Mouse (Mus musculus) adrenal gland (tissue): ENCODE data around the gene Dnah17.

Experiments used
- intact Hi-C: fragments of 180-260 bp; cut with DNase I; formaldehyde crosslinking; loops from one replicate; pipeline ENCODE4 v1.15.1; 2025

The Dnah17 gene

DNA sequence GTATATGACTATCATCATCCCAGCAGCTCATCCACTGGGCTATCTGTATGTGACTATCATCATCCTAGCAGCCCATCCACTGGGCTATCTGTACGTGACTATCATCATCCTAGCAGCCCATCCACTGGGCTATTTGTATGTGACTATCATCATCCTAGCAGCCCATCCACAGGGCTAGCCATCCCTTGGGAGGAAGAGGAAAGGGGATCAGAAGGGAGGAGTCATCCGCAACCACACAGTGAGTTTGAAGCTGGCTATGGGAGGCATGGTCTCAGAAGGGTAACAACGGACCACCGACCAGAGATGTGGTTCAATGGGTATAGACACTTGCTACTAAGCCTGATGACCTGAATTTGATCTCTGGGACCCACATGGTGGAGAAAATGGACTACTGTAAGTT lies 14.7 kb upstream of the Dnah17 start:
- intact Hi-C loops: no loop called here

GRCm38 (mm10) chr11:118143731-118144130 lies 13.3 kb upstream of the Dnah17 start:
- intact Hi-C loops: no loop called here

DNA sequence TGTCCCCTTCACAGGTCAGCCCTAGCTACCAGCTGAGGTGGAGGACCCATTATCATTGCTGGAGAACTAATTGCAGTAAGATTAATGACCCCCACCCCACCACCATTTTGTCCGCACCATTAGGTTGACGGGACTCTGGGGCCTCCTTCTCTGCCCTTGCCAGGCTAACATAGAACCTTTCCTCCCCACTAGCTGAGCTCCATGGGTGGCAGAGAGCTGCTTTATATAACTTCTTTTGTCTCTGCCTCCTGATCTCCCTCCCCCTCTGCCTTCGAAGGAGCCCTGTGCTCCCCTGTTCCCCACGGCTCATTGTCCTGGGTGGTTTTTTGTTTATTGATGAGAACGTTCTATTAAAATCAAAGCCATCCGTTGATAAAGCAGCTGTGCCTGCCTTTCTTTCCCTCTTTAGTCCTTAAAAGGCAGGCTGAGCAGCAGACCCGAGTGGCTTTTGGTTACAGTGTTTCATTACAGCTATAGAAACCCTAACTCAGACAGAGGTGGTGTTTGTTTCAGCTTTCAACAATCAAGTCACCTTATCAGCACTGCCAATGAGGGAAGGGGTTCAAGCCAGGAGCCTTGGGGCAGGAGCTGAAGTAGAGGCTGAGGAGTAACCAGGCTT lies 12.2 kb upstream of the Dnah17 start:
- intact Hi-C loops: no loop called here

- intact Hi-C loops: no loop called here
These were observed 10.5 kb upstream of the Dnah17 start for GRCm38 (mm10) chr11:118140771-118141565.

DNA sequence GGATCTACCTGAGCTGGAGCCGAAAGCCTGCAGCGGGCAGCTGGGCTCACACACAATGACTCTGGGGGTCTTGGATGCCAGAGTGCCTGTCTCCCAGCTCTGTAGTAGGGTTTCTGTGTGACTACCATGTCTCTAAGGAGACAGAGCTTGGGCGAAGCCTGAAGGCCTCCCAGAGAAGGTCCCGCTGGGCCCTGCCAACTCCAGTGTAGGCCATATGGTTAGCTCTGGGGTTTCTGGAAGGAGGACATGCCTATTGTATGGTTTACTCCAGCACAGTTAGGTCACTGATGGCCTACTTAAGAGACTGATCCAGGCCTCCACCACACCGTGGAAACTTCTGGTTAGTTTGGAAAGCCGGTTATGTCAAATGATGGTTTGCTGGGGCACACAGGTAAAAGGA lies 7.9 kb upstream of the Dnah17 start:
- intact Hi-C loops: loop anchor here (5.0 kb wide), 1 partner anchor 34 kb away; no protein-coding TSS in a partner anchor

GRCm38 (mm10) chr11:118136172-118136632 lies 5.8 kb upstream of the Dnah17 start:
- intact Hi-C loops: loop anchor here (5.0 kb wide), 1 partner anchor 36 kb away; no protein-coding TSS in a partner anchor

DNA sequence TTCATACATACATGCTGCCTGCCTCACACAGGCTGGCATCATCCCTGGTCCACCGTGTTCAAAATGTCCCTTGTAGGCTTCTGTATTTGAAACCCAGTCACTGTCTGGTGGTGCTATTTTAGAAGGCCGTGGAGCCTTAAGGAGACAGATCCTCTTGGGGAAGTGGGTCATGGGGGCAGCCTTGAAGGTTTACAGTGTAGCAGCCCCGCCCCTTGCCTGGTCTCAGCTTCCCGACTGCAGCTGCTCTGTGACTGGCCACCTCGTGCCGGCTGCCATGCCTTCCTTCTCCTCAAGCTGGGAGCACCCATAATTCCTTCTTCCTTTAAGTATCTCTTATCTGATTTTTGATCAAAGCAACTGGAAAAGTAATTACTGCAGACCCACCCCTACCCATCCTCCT lies 4.8 kb upstream of the Dnah17 start:
- intact Hi-C loops: loop anchor here (5.0 kb wide), 1 partner anchor 37 kb away; no protein-coding TSS in a partner anchor

DNA sequence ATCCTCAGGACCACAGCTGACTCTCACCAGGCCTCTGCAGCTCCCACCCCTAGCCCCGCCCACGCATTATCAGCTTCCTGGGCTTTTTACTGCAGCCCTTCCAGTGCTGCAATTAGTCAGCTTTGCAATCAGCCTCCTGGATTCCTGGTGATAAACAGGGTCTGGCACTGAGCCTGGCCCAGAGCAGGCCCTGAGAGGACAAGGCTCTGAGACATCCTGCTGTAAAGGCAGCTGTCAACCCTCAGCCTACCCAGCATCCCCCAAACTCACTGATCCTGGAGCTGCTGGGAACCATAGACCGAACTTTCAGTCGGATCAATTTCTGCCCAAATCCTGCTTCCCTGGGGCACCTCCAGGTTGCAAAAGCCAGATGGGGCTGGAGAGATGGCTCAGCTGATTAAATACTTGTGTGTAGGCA lies 3.3 kb upstream of the Dnah17 start:
- intact Hi-C loops: no loop called here

DNA sequence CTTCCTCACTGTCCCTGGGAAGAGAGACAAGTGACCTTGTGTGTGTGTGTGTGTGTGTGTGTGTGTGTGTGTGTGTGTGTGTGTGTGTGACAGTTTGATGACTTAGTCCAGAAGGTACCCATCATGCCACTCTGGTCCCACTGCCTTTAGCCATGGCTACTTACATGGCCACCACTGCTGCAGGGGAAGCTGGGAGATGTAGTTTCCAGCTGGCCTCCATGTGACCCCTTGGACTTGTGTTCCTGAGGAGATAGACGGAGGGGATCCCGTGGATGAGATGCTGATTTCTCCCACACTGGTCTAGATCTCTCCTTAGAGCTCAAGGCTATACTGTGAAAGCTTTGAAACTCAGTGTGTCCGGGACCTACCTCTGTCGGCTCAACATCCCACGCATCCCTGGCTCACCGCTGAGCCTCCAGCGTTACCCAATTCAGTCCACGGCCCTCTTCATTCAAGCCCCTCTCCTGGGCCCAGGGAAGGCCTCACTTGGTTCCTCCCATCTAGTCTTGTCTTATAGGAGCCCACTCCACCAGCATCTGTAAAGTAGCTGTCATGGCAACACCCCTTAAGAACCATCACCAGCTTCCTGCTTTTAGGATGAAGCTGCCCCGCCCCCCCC lies 2.8 kb upstream of the Dnah17 start:
- intact Hi-C loops: no loop called here

GRCm38 (mm10) chr11:118132136-118132535 lies 1.7 kb upstream of the Dnah17 start:
- intact Hi-C loops: no loop called here

DNA sequence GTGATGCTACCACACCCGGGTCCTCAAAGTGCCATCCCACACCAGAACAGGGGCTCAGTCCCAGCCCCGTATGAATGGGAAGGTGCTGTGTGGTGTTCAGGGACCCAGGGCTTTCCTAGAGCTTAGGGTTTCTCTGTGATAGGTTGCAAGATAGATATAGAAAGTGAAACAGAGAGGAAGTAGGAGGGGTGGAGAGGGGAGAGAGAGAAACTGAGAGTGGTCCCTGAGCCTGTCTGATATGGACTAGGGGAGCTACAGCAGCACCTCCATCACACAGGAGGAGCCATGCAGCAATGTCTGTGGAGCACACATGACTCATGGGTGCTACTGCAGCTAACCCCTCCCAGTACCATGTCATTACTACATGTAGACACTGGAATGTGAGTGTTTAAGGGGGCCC lies 622 bp downstream of the Dnah17 start:
- intact Hi-C loops: no loop called here

DNA sequence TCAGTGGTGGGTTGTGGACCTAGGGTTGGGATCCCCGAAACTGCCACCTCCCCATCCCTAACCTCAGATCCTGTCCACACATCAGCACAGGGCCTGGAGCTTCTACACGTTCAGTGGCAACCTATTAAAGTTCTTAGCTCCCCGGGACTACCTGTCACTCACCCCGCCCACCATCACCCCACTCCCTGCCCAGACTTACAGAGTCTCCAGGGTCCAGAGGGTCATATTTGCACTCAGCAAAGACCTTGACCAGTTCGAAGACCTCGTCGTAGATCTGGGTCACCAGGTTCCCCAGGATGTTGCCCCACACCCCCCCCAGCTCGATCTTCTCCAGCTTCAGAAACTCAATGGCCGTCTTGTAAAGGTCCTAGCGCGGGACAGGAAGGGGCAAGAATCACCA lies 8.8 kb downstream of the Dnah17 start:
- intact Hi-C loops: no loop called here

DNA sequence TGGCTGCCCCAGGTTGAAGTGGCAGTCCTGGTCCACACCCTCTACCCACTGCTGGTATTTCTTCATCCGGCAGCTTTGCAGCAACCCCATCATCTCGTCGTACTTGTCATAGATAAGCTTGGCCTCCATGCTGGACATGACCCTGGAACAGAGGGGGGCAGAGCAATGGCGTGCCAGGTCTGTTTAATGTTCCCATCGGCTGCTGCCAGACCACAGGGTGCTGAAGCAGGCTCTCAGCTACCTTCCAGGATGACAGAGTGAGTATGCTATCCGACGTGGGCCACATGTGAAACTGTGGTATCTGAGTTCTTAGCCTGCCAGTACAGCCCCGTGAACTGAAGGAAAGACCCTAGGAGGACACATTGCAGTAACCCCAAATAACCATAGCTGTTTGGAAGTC lies 11.7 kb downstream of the Dnah17 start:
- intact Hi-C loops: no loop called here

- intact Hi-C loops: no loop called here
These were observed 15.8 kb downstream of the Dnah17 start for GRCm38 (mm10) chr11:118114581-118115110.

DNA sequence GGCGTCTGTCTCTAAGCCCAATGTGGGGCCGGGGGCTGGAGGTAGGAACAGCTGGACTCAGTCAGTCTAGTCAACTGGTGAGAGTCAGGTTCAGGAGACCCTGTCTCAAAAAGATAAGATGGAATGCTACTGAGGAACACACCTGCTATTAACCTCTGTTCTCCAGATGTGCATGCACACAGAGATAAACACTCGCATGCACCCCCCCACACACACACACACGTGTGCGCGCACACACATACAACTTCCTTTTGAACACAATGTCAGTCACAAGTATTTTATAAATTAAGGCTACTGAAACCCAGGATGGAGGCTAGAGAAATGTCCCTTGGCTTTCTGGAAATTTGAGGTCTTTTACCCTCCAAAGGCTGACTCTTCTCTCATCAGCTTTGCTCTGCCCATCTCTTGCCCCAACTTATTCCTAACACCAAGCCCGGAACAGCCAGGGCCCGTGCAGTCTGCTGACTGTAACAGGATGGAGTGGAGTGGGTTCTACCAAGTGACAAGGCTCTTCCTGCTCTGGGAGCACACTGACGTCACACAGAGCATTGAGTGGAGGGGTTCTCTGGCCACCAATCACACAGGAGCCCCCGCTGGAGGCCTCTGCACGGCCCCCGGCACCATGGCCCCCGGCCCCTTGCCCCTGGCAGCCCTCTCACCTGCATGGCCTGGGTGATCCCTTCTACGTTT lies 16.8 kb downstream of the Dnah17 start:
- intact Hi-C loops: no loop called here

DNA sequence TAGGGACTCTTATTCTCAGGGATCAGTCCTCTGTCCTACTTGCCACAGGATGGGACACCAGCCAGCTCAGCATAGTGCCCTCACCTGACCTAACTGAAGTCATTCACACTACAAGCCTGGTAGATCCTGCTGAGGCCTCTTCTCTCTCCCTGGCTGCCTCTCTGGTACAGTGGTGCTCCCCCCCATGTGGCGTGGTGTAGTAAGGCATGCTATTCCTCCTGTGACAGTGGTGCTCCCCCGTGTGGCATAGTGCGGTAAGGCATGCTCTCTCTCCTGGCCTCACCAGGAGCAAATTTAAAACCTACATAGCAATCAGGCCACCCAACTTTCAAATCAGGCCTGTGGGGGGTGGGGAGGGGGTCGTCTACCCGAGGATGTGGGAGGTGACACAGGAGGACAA lies 26.4 kb downstream of the Dnah17 start:
- intact Hi-C loops: no loop called here

GRCm38 (mm10) chr11:118103383-118103782 lies 27.1 kb downstream of the Dnah17 start:
- intact Hi-C loops: loop anchor here (1.0 to 2.0 kb wide), 2 partner anchors 118 to 233 kb away; no protein-coding TSS in a partner anchor

GRCm38 (mm10) chr11:118102838-118103237 lies 27.6 kb downstream of the Dnah17 start:
- intact Hi-C loops: loop anchor here (1.0 to 2.0 kb wide), 2 partner anchors 118 to 232 kb away; no protein-coding TSS in a partner anchor

DNA sequence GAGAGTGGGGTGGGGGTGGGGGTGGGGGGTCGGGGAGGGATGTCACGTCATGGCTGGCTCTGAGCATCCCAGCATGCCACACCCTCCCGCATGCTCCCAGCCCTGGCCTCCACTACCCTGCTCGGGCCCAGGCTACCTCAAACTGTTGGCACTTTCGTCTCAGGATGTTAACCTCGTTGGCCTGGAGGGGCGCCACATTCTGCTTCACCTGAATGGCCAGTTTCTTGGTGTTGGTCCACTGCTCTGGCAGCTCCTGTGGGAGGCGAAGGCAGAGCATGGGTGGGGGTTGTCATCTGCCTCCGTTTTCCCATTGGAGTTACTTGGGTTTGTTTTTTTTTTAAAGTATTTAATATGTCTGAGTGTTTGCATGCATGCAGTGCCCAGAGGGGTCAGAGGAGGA lies 29.3 kb downstream of the Dnah17 start:
- intact Hi-C loops: no loop called here

- intact Hi-C loops: no loop called here
These were observed 33.7 kb downstream of the Dnah17 start for GRCm38 (mm10) chr11:118096736-118097135.

- intact Hi-C loops: no loop called here
These were observed 35.4 kb downstream of the Dnah17 start for GRCm38 (mm10) chr11:118095004-118095403.
